In genomic region chr5:136514049-136514677, GRCm38 (mm10) we compare ENCODE assay signal across 12 mouse cellular contexts. TPM values are rescaled to one million over a fixed set of nuclear protein-coding genes. Genes with fewer than 3 reads are reported as not detected.
DNase-seq lines count a peak whose midpoint lies in the region; ATAC-seq lines count a peak whose summit lies in the region.
"Had no signal": no experiment of that assay in that cellular context is flagged by ENCODE, and none has a peak within 500 bp of the region (broad histone marks: within the 10 kb centered on the region; RNA-seq: fewer than 3 reads in every experiment).

No protein-coding gene starts in this region.

- H3K4me3 ChIP-seq in forebrain, embryonic 13.5 days: no peak overlapping the region
- H3K4me3 ChIP-seq in forebrain, embryonic 11.5 days (ENCODE audit: low read depth, low read length): no peak overlapping the region
- H3K4me3 ChIP-seq: liver, embryonic 15.5 days; midbrain, embryonic 12.5 days had no signal

- no peak overlapping the region for H3K4me2 ChIP-seq in forebrain, embryonic 13.5 days
- H3K4me2 ChIP-seq in forebrain, embryonic 11.5 days (ENCODE audit: low read depth, low read length, severe bottlenecking): no peak overlapping the region
- H3K4me2 ChIP-seq: liver, embryonic 15.5 days; midbrain, embryonic 12.5 days had no signal

- H3K36me3 ChIP-seq in forebrain, embryonic 13.5 days (ENCODE audit: poor library complexity, severe bottlenecking): no peaks in the 10 kb centered on the region
- no peaks in the 10 kb centered on the region for H3K36me3 ChIP-seq in forebrain, embryonic 11.5 days (ENCODE audit: control insufficient read depth, insufficient read depth, low read length)
- H3K36me3 ChIP-seq: liver, embryonic 15.5 days had no signal

- 40% methylated on average over 6 of the region's 6 CpGs for WGBS in forebrain, embryonic 13.5 days
- WGBS in forebrain, embryonic 11.5 days: 79% methylated on average over 6 of the region's 6 CpGs

- no peaks in the 10 kb centered on the region for H3K9me3 ChIP-seq in forebrain, embryonic 13.5 days (replicated peaks)
- no peaks in the 10 kb centered on the region for H3K9me3 ChIP-seq in forebrain, embryonic 11.5 days (ENCODE audit: control insufficient read depth, low read length)
- H3K9me3 ChIP-seq: liver, embryonic 15.5 days; midbrain, embryonic 12.5 days had no signal

- H3K9ac ChIP-seq in forebrain, embryonic 13.5 days: no peak overlapping the region
- no peak overlapping the region for H3K9ac ChIP-seq in forebrain, embryonic 11.5 days (ENCODE audit: low read length)
- H3K9ac ChIP-seq: liver, embryonic 15.5 days; midbrain, embryonic 12.5 days had no signal

- peaks cover 39% of the 10 kb centered on the region for H3K4me1 ChIP-seq in forebrain, embryonic 13.5 days
- no peaks in the 10 kb centered on the region for H3K4me1 ChIP-seq in forebrain, embryonic 11.5 days (replicated peaks; ENCODE audit: control insufficient read depth, insufficient read depth, low read length)

- DNase-seq in forebrain, embryonic 11.5 days (ENCODE audit: low spot score): no peak
- DNase-seq in urinary bladder, postnatal 36 days (ENCODE audit: low spot score in 2 of 2): peak; percentile 44 to 45
- no peak for DNase-seq in urinary bladder, postnatal 10 days (ENCODE audit: low spot score)
- DNase-seq in gonadal fat pad, adult 2 months (ENCODE audit: low read depth): peak; percentile 26
- no peak for DNase-seq in embryo, embryonic 10 days (ENCODE audit: low spot score)
- no peak for DNase-seq in left cerebral cortex, adult 11 months (ENCODE audit: low spot score)
- DNase-seq: layer of hippocampus, postnatal 36 days had no signal

- no peaks in the 10 kb centered on the region for H3K27me3 ChIP-seq in forebrain, embryonic 13.5 days
- no peaks in the 10 kb centered on the region for H3K27me3 ChIP-seq in forebrain, embryonic 11.5 days (ENCODE audit: control insufficient read depth, insufficient read depth, low read length)
- H3K27me3 ChIP-seq: liver, embryonic 15.5 days; midbrain, embryonic 12.5 days had no signal

- ATAC-seq in forebrain, embryonic 13.5 days: no peak
- no peak for ATAC-seq in forebrain, embryonic 11.5 days (replicated peaks; ENCODE audit: low FRiP score)
- no peak for ATAC-seq in frontal cortex, adult (ENCODE audit: low TSS enrichment)
- ATAC-seq: hindbrain, postnatal 0 days had no signal

- H3K27ac ChIP-seq in forebrain, embryonic 13.5 days: peak overlapping the region; percentile 41
- no peak overlapping the region for H3K27ac ChIP-seq in forebrain, embryonic 11.5 days (ENCODE audit: low read depth, low read length)
- H3K27ac ChIP-seq: hindbrain, postnatal 0 days; liver, embryonic 15.5 days; midbrain, embryonic 12.5 days had no signal

RNA-seq across cellular contexts. Expression of gene Cux1, which starts 53.1 kb away (rescaled TPM):
- polyA plus RNA-seq in forebrain, embryonic 13.5 days (2015; fragmentation: Nextera tagmentation; extraction: Ambion mirVana): 139 and 143 TPM in 2 replicates
- 156 and 163 TPM in 2 replicates for polyA plus RNA-seq in forebrain, embryonic 11.5 days (2014; fragmentation: Nextera tagmentation; extraction: Ambion mirVana)
- polyA plus RNA-seq in gonadal fat pad, adult 2 months (2012; rRNA removed): 53.0 and 54.0 TPM in 2 replicates

Comparison
In these comparisons a context has a peak if more than half of its experiments do, and no peak if none do; other contexts are left out.
1. DNase-seq: peak in urinary bladder, postnatal 36 days (2 of 2) and gonadal fat pad, adult 2 months (single experiment); none in forebrain, embryonic 11.5 days (single experiment), urinary bladder, postnatal 10 days (single experiment), embryo, embryonic 10 days (single experiment) and left cerebral cortex, adult 11 months (single experiment).